Mouse (Mus musculus) NIH3T3 (cell line): ENCODE measurements around the gene Gm16181.
A peak's percentile ranks its signal among the peaks of the same experiment; 100 is the strongest.
"Not testable (repeated sequence)": the region's sequence is repeated elsewhere in the genome, so short reads cannot be mapped to it uniquely, and the experiment has no call there.

ENCODE experiments used
- DNase-seq: peaks from one replicate; pipeline ENCODE4 v3.0.0-alpha.2; 2012; ENCODE audit warnings: low read depth

Gene Gm16181

DNA sequence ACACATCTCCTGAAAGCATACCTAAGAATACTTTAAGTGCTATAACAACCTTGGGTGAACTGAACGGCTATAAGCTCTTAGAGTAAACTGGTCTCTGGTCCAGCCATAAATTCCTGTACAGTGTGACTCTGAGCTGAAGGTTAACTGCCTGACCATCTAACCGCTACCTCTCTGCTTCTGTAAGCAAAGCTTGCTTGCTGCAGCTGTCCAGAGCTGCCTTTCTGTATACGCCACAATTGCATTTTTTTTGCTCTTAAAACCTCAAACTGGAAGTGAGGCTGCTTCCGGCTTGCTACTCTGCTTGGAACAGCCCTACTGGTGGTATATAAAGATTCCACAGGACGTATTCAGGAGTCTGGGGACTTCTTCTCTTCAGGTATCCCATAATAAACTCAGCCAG is 12.0 kb downstream of the Gm16181 start:
- no peak for DNase-seq

DNA sequence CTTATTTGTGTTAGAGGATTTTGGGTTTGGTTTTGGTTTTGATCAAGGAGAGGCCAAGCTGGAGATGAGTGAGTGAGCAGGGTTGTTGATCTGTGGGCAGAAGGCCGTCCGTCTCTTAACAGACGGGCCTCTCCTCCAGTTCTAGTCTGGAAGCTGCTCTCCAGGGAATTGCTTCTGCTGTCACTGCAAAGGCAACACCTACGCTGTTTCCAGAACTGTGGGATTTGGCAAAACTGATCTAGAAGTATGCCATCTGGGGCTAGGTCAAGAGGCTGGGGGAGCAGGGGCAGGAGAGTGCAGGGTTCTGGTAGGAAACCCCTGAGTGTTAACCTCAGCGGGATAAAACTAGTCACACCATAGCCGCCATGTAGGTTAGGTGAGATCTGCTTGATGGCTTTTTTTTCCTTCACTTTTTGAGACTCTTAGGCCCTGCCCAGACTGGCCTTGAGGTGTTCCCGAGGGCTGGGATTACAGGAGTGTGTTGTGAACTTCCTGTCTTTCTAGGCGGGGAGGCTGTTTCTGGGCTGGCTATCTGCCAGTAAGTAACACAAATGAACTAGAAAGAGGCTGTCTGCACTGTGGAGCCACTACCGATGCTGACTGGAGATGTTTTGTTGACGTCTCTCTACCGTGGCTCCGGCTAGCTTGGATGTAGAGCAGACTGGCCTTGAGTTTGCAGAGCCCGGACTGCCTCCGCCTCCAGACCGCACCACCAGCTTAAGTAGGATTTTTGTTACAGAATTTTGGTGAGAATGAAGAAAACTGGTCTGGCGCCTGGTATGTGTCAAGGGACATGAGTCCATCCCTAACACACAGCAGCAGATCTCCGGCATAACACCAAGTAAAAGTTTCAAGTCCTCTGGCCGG is 12.7 kb downstream of the Gm16181 start, which contains the start of gene Atp6v1g2:
TSS of gene Atp6v1g2 (plus strand) at position 547 of the 867 bp plus-strand sequence.
- DNase-seq = no peak

DNA sequence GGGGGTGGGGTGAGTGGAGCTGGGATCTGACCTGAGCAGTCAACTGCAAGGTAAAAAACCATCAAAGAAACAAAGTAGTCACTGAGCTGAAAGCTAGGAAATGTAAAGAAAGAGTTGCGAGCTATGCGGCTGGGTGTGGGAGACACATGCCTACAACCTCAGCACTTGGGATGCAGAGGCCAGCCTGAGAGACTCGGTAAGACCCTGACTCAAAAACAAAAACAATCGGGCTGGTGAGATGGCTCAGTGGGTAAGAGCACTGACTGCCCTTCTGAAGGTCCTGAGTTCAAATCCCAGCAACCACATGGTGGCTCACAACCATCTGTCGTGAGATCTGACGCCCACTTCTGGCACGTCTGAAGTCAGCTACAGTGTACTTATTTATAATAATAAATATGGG is 13.5 kb downstream of the Gm16181 start:
- not testable (repeated sequence) for DNase-seq

DNA sequence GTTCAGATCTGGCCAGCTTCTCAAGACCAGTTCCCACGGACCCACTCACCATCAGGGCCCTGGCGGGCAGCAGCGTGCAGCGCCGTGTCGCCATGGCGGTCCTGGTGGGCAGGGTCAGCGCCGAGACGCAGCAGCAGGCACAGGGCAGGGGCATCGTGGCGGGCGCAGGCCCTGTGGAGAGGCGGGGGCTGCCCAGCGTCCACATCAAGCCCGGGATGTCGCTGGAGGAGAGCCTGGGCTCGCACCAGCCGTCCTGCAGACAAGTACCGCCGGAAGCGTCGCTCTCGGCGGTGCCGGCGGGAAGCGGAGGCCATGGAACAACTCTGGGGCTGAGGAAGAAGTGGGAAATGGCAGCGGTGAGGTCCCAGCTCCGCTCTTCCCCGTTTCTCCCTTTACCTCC is 14.3 kb downstream of the Gm16181 start:
- peak; percentile 69 for DNase-seq

DNA sequence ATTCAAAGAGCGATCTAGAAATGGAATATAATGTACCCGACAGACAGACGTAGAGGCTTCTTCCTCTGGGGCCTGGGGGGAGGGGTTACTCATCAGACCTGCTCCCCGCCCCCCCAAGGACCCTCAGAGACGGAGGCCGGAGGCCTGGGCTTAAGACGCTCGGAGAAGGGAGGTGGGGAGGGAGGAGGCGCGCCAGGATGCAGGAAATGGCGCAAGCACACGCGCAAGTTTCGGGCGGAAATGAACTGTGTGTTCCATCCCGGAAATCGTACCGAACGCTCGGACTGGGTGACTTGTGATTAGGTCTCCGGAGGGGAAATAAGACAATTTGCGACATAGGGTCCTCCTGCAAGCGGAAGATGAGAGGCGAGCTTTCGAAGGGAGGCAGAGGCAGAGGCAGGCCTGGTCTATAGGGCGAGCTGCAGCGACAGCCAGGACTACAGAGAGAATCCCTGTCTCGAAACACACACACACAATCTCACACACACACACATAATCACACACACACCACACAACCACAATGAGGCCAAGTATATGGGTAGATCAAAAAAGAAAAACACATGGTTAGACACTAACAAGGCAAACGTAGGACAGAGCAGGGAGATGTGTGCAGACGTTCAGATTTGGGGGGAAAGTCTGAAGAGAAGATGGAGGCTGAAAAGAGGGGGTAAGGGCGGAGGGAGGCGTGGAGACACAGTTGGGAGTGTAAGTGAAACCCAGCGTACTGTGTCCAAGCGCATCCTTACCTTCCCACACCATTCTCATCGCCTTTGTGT is 15.2 kb downstream of the Gm16181 start, which contains the start of gene Nfkbil1:
TSS of gene Nfkbil1 (minus strand) at position 179 of the 776 bp plus-strand sequence.
- peak; percentile 98 for DNase-seq

DNA sequence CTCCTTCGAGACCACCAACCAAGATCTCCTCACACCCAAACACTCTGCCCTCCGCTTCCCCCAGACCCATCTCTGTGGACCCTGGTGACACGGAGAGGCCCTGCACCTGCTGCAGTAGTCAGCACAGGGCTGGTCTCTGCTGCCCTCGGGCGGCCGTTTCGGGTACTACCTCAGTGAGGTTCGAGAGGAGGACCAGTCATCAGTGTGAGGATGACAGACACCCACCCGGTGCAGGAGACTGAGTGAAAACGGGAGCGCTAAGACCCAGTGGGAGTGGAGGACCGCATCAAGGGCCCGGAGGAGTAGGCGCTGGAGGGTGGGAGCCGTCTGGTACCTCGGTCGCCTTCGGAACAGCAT is 15.7 kb downstream of the Gm16181 start:
- DNase-seq = peak; percentile 95

DNA sequence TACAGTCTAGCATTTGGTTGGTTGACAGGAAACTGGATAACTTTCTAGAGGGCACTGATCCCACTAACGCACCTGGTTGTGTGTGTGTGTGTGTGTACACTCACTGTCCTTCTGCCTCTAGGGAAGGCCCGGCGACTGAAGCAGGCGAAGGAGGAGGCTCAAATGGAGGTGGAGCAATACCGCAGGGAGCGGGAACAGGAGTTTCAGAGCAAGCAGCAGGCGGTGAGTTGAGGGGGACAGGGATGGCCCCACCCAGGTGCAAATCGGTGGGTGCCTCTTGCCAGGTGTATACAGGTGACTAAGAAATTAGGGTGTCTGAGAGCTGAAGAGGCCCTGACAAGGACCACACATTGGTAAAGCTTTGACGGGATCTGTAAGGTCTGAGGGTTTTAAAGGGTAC is 16.4 kb downstream of the Gm16181 start:
- no peak for DNase-seq

DNA sequence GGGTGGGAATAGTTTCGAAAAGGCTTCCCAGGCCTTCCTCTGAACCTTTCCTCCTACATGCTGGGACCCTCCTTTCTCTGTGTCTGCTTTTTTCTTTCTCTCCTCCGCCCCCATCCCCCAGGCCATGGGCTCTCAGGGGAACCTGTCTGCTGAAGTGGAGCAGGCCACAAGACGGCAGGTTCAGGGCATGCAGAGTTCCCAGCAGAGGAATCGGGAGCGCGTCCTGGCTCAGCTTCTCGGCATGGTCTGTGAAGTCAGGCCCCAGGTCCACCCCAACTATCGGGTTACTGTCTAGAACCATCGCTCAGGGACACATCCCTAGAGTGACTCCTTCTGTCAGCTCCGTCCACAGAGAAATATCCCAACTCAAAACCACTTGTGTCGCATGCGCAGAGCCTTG is 16.9 kb downstream of the Gm16181 start:
- no peak for DNase-seq

DNA sequence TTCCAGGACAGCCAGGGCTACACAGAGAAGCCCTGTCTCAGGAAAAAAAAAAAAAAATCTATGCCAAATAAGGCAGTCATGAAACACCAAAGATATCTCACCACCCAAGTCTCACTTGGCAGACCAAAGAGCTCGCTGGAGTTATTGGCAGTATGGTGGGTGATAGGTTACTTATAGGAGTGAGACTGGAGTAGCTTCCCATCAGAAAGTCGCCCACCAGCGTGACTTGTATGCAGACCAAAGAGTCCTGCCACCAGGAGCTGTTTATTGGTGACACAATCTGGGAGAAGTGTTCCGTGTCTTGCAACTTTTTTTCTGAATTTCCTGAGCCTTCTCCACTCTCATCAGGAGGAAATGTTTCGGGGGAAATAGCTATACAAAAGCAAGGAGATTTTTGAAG is 19.1 kb downstream of the Gm16181 start:
- no peak for DNase-seq

DNA sequence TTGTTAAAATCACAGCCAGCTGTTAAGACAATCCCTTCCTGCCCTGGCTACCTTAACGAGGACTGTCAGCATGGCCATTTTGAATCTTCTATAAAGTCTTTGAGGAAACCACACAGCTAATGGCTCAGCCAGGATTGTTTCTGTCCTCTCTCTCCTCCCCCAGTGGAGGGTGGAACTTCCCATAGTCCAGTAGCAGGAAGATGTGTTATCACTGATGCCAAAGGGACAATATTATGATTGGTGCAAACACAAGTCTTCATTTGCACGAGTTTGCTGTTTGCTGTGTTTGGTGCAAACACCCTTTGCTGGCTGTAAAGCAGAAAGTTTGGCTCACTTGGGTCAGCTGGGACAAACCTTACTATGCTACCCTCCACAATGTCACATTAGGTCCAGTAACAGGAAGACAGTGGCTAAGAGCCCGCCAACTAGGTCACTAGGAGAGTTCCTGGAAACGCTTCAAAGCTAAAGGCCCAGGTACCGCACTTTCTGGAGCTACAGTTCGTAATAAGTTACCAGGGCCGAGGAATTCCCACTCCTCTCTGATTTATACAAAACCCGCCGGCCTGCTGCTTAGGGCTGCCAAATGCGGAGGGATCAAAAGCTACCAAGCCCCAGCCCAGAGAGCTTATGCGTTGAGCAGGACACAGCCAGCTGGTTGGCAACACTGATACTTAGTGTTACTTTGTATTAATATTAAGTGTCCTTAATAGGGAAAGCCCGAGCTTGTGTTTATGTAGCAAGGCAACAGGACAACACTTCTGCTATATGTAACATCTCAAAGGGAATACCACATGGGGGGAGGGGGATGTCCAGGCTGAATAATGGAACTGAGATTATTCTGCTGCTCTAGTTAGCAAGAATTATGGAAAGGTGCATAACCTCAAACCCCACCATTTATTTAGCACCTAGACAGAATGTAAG is 20.0 kb downstream of the Gm16181 start:
- no peak for DNase-seq

DNA sequence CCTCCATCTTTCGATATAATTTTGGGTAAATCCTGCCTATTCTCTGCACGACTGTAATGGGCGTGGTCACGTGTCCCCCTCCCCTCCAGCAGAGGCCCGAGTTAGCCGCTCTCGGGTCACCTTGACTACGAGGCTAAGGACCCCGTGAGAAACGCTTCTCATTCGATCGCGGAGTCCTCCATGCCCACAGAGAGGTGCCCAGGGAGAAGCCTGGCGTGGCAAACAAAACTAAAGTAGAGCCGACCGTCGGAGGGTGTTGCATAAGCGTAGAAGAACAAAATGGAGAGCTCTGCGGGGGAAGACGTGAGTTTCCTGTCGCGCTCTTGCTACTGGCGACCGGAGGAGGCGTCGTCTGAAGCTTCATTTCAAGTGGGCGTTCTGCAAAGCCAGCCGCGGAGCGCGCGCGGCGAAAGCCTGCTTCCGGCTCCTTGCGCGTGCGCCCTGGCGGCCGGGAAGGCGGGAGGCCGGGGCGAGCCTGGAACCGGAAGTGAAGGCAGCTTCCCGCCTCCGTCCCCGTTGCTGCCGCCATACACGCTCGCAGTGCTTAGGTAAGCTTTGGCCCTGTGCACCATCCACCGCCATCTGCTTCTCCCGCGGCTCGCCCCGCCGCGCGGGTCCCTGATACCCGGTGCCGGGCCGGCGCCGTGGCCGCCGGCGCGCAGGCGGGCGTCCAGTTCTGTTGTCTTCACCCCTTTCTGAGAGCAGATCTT is 20.8 kb downstream of the Gm16181 start, which contains the start of gene Ddx39b:
TSS of gene Ddx39b (plus strand) at position 442 of the 710 bp plus-strand sequence.
- peak; percentile 98 for DNase-seq

DNA sequence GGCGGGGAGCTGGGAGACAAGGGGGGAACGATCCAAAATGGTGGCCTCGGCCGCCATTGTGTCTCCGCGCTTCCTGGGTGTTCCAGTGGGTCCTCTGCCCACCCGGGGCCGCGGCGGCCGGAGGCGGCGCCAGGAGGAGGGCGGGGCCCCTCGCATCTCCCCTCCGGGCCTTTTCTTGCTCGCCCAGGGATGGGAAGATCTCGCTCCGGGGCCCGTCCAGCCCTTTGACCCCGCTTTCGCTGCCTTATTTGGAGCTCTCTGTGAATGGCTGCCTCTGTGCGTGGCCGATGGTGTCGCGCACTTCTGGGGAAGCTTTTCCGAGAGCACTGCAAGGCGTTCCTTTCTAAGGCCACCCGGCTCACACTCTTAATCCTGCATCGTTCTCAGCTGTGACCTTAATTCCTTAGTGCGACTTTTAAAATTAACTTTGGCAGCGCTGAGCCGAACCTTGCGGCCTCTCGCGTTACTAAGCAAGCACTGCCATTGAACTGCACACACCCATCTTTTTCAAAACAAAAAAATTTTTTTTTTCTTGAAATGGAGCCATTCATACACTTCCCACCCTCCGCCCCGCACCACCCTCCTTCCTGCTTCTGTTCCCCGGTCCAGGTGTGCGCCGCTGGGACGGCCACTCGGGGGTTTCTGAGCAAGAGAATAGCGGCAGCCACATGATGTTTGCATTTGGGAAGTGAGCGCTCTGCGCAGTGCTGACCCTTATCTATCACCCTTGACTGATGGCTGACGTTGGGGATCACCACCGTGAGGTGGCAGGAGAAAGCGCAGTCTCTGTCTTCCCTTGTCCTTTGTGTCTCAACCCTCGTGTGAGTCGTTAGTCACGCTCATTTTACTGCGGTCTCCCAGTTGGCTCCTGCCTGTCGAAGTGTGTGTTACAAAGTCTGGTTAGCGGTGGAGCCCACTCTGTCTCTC is 21.6 kb downstream of the Gm16181 start:
- DNase-seq = peak; percentile 88

DNA sequence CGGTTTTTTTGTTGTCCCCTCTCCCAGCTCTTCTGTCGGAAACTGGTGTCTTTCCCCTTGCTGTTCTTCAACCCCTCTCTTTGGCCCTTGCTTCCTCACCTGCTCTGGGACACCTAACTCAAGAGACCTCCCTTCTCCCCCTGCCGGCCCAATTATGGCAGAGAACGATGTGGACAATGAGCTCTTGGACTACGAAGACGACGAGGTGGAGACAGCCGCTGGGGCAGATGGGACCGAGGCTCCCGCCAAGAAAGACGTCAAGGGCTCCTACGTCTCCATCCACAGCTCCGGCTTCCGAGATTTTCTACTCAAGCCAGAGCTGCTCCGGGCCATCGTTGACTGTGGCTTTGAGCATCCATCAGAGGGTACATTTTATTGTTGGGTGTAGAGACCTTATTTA is 22.5 kb downstream of the Gm16181 start:
- peak; percentile 81 for DNase-seq

DNA sequence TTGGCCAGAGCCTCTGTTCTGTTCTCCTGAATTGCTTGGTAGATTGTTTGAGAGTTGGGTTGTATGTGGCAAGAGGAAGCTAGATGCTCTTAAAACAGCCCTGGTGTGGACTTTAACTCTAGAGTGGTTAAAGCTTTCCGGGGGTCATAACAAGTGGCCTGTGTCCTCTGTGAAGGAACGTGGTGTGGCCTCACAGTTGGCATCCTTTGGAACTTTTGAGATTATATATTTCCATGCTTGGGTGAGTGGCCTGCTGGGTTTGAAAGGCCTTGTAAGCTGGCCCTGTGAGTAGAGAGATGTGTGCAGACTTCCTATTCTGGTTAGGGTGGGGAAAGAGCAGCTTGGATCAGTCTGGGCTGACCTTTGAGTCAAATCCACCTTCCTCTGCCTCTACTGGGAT is 24.4 kb downstream of the Gm16181 start:
- DNase-seq = no peak

DNA sequence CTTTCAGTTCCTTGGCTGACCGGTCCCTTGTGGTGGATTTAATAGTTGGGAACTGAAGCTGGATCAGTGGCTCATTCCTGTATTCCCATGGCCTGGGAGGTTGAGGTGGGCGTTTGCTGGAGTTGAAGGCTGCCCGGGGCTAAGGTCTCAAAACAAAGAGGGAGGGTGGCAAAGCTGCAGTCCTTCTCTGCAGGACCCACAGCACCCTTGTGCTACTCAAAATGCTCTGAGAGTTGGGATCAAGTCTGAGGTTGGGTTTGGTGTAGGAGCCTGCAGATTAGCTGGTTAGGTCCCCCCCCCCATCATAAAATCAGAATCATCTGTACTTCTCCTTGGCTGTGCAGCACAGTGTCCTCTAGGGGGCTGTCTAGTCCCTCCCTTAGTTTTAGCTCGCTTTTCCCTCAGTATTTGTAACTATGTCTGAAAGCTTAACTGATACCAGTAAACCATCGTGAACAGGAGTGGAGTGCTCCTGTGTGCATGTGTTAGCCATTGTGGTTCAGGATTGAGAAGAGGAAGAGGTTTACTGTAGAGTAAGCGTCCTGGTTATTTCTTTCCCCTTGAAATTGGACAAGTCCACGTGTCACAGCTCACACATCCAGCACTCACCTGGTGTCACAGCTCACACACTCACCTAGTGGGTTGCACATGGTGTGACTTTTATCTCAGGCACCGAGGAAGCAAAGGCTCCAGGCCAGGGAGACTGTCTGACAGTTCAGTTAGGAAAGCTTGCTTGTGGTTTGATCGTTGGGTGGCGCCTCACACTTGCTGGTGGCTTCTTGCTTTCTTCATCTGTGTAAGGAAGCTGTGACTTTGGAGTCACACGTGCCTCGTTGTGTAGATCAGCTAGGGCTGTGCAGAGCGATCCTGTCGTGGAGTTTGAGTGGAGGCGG is 25.3 kb downstream of the Gm16181 start:
- DNase-seq = peak; percentile 66

DNA sequence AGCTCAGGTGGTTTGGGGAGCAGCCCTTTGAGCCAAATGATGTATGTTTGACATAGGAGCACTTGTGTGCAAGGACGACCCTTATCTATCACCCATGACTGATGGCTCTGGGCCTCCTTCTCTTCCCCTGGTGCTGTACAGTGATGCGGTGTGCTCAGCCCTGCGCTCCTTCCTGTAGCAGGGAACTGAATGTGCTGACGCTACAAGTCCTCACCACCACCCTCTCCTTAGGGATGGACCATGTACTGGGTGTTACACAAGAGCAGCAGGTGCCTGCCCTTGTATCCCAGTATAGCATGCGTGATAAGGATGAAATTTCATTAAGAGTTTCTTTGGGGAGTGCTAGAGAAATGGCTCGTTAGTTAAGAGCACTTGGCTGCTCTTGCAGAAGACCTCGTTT is 26.5 kb downstream of the Gm16181 start:
- DNase-seq = no peak

DNA sequence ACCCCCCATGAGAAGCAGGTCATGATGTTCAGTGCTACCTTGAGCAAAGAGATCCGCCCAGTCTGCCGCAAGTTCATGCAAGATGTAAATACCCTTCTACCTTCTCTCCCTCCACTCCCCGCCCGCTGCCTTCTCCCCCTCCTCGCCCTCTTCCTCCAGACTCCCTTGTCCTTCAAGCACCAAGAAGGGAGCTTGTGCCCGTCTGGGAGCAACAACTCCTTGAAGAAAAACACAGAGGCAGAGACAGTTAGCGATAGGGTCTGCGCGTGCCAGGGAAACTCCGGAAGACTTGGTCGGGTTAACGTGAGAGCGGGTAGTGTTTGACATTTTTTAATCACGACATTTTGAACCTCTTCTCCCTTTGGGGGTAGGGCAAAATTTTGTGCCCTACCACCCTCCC is 28.4 kb downstream of the Gm16181 start:
- no peak for DNase-seq

DNA sequence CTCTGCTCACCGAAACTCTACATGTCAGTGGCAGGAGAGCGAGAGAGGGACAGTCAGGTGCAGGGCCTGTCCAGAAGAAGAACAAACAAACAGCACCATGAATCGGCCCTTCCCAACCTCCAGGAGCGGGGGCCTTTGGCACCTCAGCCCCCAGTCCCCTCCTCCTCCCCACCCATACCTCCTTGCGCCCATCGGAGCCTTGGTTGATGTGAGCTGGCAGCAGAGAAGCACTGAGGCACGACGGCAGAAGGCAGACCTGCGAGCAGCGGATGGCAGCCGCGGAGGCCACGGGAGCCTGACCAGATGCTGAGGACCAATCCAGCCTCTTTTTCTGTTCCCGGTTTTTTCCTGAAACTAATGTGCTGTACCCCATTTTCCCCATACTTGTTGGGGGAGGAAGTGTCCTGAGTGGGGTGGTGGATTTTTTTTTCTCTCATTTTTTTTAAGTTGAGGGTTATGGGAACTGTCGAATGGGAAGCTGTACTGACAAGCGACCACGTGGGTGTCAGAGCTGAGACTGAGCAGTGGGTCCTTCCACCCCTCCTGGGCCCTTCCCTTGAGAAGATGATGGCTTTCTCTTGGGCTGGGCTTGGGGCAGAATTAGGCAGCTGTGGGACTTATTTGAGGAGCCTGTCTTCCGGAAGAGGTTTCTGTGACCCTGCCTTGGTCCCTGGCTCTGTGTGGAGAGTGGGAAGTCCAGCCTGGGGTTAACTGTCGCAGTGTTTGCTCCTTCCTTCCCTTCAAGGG is 29.0 kb downstream of the Gm16181 start:
- DNase-seq = no peak
